Mouse (Mus musculus): ENCODE results near the gene Rftn1.

- no peak for TF ChIP-seq POLR2A (IDR thresholded peaks at IDR 0.05; ENCODE audit: extremely low read depth, insufficient read depth, low read length)
- TF ChIP-seq CTCF (IDR thresholded peaks at IDR 0.05; ENCODE audit: extremely low read depth, insufficient read depth, low read length) = no peak
These were observed 4.9 kb upstream of the Rftn1 start for GRCm38 (mm10) chr17:50195399-50195798.
